Mouse (Mus musculus) stomach, embryonic 14.5 days (tissue): ENCODE measurements at regions not wholly inside any gene's neighbourhood (a gene's known extent, or its start where the extent isn't known, plus 50 kb on each side); places are given as distances from the start of the nearest gene placed in this dataset.

Source experiments
- ATAC-seq: fragments of 200-750 bp; cut with Nextera tagmentation; 2 replicates; pipeline ENCODE4 v1.8.0; 2017; ENCODE audit warnings: low read depth, moderate TSS enrichment; ENCODE audit not compliant: insufficient number of reproducible peaks, insufficient read depth, low FRiP score
- H3K27ac ChIP-seq: fragments of 300-500 bp; sonication (generic); 2 replicates; pipeline ENCODE4 v1.5.1; 2014; ENCODE audit warnings: mild to moderate bottlenecking, low read length, moderate library complexity, mixed read lengths
- H3K27me3 ChIP-seq: fragments of 300-500 bp; sonication (generic); 2 replicates; pipeline ENCODE4 v1.6.1; 2014; ENCODE audit warnings: low read length, control low read depth, mixed read lengths; ENCODE audit not compliant: control insufficient read depth, insufficient read depth
- H3K36me3 ChIP-seq: fragments of 300-500 bp; sonication (generic); 2 replicates; pipeline ENCODE4 v1.6.1; 2014; ENCODE audit warnings: mild to moderate bottlenecking, control low read depth, low read length, moderate library complexity, mixed read lengths; ENCODE audit not compliant: control insufficient read depth, insufficient read depth
- H3K4me1 ChIP-seq: fragments of 300-500 bp; sonication (generic); 2 replicates; pipeline ENCODE4 v1.6.1; 2014; ENCODE audit warnings: low read length, control low read depth, mixed read lengths; ENCODE audit not compliant: control insufficient read depth, insufficient read depth
- H3K4me2 ChIP-seq: fragments of 300-500 bp; sonication (generic); replicated peaks from 2 replicates; pipeline ENCODE4 v1.6.1; 2014; ENCODE audit warnings: low read depth, low read length, control low read depth
- H3K4me3 ChIP-seq: fragments of 300-500 bp; sonication (generic); 2 replicates; pipeline ENCODE4 v1.5.1; 2014; ENCODE audit warnings: low read depth, low read length, control low read depth
- H3K9ac ChIP-seq: fragments of 300-500 bp; sonication (generic); replicated peaks from 2 replicates; pipeline ENCODE4 v1.6.1; 2014; ENCODE audit warnings: low read depth, mild to moderate bottlenecking, control low read depth, low read length, moderate library complexity, mixed read lengths
- H3K9me3 ChIP-seq: fragments of 300-500 bp; sonication (generic); 2 replicates; pipeline ENCODE4 v1.6.1; 2016; ENCODE audit warnings: low read depth, low read length, control low read depth; ENCODE audit not compliant: control insufficient read depth
- WGBS: fragments of 180-500 bp; shearing (Covaris S2); extraction: QIAGEN DNeasy Blood & Tissue Kit; methylation state at CpG from one replicate; pipeline ENCODE4 v1.1.7; 2014; 5-methylcytosine and 5-hydroxymethylcytosine counted together

- no peaks in the 10 kb centered on the region for H3K9me3 ChIP-seq
- H3K36me3 ChIP-seq: no peaks in the 10 kb centered on the region
- no peak overlapping the region for H3K27ac ChIP-seq
- H3K4me3 ChIP-seq: no peak overlapping the region
- no peak overlapping the region for H3K4me2 ChIP-seq
- H3K4me1 ChIP-seq: no peaks in the 10 kb centered on the region
- no peak for ATAC-seq
- H3K9ac ChIP-seq: no peak overlapping the region
- WGBS: 88% methylated on average over 3 of the region's 3 CpGs
- no peaks in the 10 kb centered on the region for H3K27me3 ChIP-seq
Observed at GRCm38 (mm10) chr13:28684311-28684710, 269.2 kb downstream of the Sox4 start.

GRCm38 (mm10) chr13:28680266-28680665 is 273.2 kb downstream of the Sox4 start:
- Histone ChIP-seq H3K27ac (no peak overlapping the region), H3K9me3 (no peaks in the 10 kb centered on the region), H3K9ac (no peak overlapping the region), H3K27me3 (no peaks in the 10 kb centered on the region), H3K36me3 (no peaks in the 10 kb centered on the region), H3K4me3 (no peak overlapping the region), H3K4me1 (no peaks in the 10 kb centered on the region), H3K4me2 (no peak overlapping the region)
- no peak for ATAC-seq
- 88% methylated on average over 1 of the region's 1 CpGs for WGBS

- ATAC-seq: no peak
- Histone ChIP-seq H3K27ac (no peak overlapping the region), H3K36me3 (no peaks in the 10 kb centered on the region), H3K9me3 (no peaks in the 10 kb centered on the region), H3K9ac (no peak overlapping the region), H3K4me1 (peaks cover 4% of the 10 kb centered on the region; the same call in 1 of the 2 replicates), H3K27me3 (no peaks in the 10 kb centered on the region), H3K4me3 (no peak overlapping the region), H3K4me2 (no peak overlapping the region)
- 61% methylated on average over 3 of the region's 3 CpGs for WGBS
Observed at GRCm38 (mm10) chr13:28673622-28674021, 279.9 kb downstream of the Sox4 start.

- Histone ChIP-seq H3K27ac (no peak overlapping the region), H3K9me3 (no peaks in the 10 kb centered on the region), H3K27me3 (no peaks in the 10 kb centered on the region), H3K4me3 (no peak overlapping the region), H3K4me2 (no peak overlapping the region), H3K36me3 (no peaks in the 10 kb centered on the region), H3K4me1 (peaks cover 12% of the 10 kb centered on the region; the same call in 1 of the 2 replicates), H3K9ac (no peak overlapping the region)
- no peak for ATAC-seq
- 46% methylated on average over 11 of the region's 11 CpGs for WGBS
Observed at GRCm38 (mm10) chr13:28671543-28671942, 282.0 kb downstream of the Sox4 start.

GRCm38 (mm10) chr13:28669832-28670585 is 283.5 kb downstream of the Sox4 start:
- H3K27ac ChIP-seq: no peak overlapping the region
- 87% methylated on average over 4 of the region's 4 CpGs for WGBS
- no peaks in the 10 kb centered on the region for H3K9me3 ChIP-seq
- no peaks in the 10 kb centered on the region for H3K27me3 ChIP-seq
- no peak for ATAC-seq
- no peak overlapping the region for H3K9ac ChIP-seq
- H3K36me3 ChIP-seq: no peaks in the 10 kb centered on the region
- no peak overlapping the region for H3K4me2 ChIP-seq
- H3K4me1 ChIP-seq: peaks cover 19% of the 10 kb centered on the region
- no peak overlapping the region for H3K4me3 ChIP-seq

GRCm38 (mm10) chr13:28666832-28667231 is 286.7 kb downstream of the Sox4 start:
- H3K27me3 ChIP-seq: no peaks in the 10 kb centered on the region
- no peaks in the 10 kb centered on the region for H3K9me3 ChIP-seq
- H3K4me2 ChIP-seq: no peak overlapping the region
- H3K4me3 ChIP-seq: no peak overlapping the region
- H3K36me3 ChIP-seq: no peaks in the 10 kb centered on the region
- no peak overlapping the region for H3K9ac ChIP-seq
- H3K27ac ChIP-seq: no peak overlapping the region
- 40% methylated on average over 3 of the region's 3 CpGs for WGBS
- ATAC-seq: no peak
- peaks cover 30% of the 10 kb centered on the region for H3K4me1 ChIP-seq

- H3K27ac ChIP-seq: no peak overlapping the region
- H3K9me3 ChIP-seq: no peaks in the 10 kb centered on the region
- H3K4me3 ChIP-seq: no peak overlapping the region
- no peaks in the 10 kb centered on the region for H3K36me3 ChIP-seq
- H3K4me1 ChIP-seq: peaks cover 26% of the 10 kb centered on the region
- no peak overlapping the region for H3K4me2 ChIP-seq
- WGBS: 24% methylated on average over 5 of the region's 5 CpGs
- ATAC-seq: no peak
- no peaks in the 10 kb centered on the region for H3K27me3 ChIP-seq
- no peak overlapping the region for H3K9ac ChIP-seq
Observed at GRCm38 (mm10) chr13:28665150-28665549, 288.4 kb downstream of the Sox4 start.

GRCm38 (mm10) chr13:28664698-28665097 is 288.8 kb downstream of the Sox4 start:
- 38% methylated on average over 4 of the region's 4 CpGs for WGBS
- Histone ChIP-seq H3K27ac (no peak overlapping the region; the same call in 1 of the 2 replicates), H3K36me3 (no peaks in the 10 kb centered on the region), H3K9ac (0 out of 2 replicates have a peak overlapping the region, but pooled peaks have one; percentile 10), H3K27me3 (no peaks in the 10 kb centered on the region), H3K4me2 (no peak overlapping the region), H3K4me3 (no peak overlapping the region), H3K4me1 (peaks cover 26% of the 10 kb centered on the region), H3K9me3 (no peaks in the 10 kb centered on the region)
- no peak for ATAC-seq
